Mouse (Mus musculus): ENCODE measurements around the gene Mthfd1l.

- TF ChIP-seq CTCF (conservative IDR thresholded peaks at IDR 0.05; ENCODE audit: insufficient read depth, insufficient read length, low read depth, low read length) (no peak), POLR2A (IDR thresholded peaks at IDR 0.05; ENCODE audit: low read depth, low read length) (no peak)
Measured at GRCm38 (mm10) chr10:4160242-4160785, 187.4 kb downstream of the Mthfd1l start.

Measured in kidney, adult 2 months (tissue).